Mouse (Mus musculus) adrenal gland, adult 18-20 months (tissue): ENCODE measurements around the gene Fam240b. TPM values are rescaled to one million over a fixed set of nuclear protein-coding genes. Genes with fewer than 3 reads are reported as not detected.

Experiments
- DNase-seq, 2 experiments: peaks; one replicate each; pipeline ENCODE4 v3.0.0; 2021 to 2022; ENCODE audit warnings: low spot score in 2 of 2
- total RNA-seq, 2 experiments: library from RNA; stranded (reverse); gene quantifications; 1 replicate in 1 of 2; 2 replicates in 1 of 2; pipeline ENCODE4 v1.2.3; 2021

The Fam240b gene
- total RNA-seq, 2 experiments from 2014 or later: not detected

DNA sequence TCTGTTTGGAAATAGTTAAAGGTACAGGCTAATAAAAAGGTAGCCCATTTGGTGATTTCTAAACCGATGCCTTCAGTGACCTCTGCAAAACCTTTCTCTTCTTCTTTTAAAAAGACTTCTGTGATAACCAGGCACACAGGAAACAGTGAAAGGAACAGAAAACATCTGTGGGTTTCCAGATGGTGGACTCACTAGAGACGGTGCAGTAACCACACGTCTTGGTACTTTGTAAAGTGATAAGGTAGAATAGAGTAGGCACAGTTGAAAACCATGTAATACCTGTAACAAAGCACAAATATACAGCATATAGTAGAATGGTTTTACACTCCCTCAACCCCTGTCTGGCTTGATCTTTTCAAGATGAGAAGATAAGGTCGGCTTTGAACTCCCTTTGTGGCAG is 57.0 kb downstream of the Fam240b start:
- DNase-seq: no peak

DNA sequence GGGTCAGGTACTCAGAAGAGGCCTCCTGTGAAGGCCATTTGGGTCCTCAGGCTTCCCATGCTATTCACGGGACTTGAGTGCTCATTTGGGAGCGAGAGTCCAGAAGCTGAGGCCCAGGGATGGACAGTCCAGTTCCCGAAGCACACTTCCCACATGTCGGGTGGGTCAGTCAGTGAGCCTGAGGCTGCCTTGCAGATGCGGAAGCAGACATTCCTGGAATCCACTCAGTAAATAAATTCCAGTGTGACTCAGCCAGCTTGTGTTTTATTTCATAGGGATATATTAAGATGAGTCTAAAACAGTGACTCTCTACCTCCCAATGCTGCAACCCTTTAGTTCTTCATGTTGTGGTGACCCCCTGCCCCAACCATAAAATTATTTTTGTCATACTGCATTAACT is 58.1 kb downstream of the Fam240b start:
- DNase-seq: no peak

DNA sequence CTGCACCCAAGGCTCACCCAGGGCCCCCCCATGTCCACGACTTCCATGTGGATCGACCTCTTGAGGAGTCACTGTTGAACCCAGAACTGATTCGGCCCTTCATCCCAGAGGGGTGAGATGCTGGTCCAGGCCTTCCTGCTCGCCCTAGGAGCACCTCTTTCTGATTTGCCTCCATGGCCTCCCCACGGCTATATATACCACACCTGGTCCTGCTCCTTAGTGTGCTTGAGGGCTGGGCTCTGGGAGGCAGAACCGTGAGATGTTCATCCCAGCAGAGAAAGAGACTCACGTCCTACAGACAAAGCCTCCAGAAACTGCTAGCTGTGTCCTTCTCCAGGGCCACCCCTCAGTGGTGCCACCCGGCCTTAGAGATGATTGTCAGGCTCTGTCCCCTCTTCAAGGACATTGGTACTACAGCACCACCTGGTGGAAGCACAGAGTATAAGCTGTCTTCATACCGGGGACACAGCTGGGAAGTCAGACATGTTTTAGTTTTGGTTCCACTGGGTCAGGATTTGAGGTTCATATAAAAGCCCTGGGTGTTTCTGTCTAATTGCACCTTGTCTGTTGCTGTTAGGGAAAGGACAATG is 58.6 kb downstream of the Fam240b start:
- DNase-seq: peak; percentile 57 to 60

DNA sequence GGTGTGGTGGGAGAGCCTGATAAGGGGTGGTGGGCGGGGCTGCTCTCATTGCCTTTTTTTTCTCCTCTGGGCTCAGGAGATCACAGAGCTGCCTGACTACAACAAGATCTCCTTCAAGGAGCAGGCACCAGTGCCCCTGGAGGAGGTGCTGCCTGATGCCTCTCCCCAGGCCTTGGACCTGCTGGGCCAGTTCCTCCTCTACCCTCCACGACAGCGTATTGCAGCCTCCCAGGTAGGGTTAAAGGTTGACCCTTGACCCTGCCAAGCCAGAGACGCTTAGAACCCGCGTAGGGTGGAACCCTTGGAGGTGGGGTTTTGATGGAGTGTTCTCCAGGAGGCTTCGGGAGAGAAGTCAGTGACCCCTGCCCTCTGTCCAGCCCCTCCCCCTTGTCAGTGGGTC is 59.8 kb downstream of the Fam240b start:
- DNase-seq: no peak

DNA sequence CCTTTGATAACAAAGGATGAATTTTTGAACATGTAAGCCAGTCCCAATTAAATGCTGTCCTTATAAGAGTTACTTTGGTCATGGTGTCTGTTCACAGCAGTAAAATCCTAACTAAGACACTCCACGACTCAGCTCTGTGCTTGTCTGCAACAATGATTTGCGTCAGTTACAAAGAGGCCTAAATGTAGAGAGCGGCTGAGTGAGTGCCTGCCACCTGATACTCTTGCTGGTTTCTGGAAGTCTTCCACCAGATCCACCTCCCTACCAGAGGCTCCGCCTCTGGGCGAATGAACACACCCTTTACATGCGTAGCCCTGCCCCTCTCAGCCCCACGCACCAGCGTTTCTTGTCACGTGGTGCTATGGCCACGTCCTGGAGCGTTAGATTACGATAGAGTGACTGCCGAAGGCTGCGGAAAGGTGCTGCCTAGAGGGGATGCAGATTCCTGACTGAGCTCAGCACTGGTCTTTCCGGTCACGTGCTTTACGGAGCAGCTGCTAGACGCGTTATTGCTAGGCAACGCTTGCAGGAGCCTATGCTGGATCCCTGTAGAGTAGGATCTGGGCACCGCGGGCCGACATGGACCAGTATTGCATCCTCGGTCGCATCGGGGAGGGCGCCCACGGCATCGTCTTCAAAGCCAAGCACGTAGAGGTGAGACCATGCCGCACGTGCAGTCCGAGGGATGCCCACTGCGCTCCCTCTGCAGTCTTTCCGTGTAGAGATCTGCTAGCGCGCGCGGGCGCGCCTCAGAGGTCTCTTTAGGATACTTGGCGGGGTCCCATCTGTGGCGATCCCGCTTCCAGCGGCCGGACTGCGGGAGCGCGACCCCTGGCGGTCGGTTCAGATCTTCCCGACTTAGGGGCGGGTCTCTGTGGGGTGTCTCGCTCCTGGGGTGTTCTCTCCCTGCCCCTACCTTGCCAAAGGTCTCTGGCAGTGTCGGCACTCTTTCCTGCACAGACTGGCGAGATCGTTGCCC is 65.3 kb downstream of the Fam240b start, which contains the start of gene Cdk20:
TSS of gene Cdk20 (plus strand) at position 298 of the 979 bp plus-strand sequence.
- DNase-seq: peak; percentile 74

Other genes starting within 250 kb of the Fam240b start
- 10 to 100 TPM; 11.3 to 12.6 TPM for gene Cdc14b, start 222.5 kb downstream of the Fam240b start, total RNA-seq
- 10 to 100 TPM; 40.6 to 45.6 TPM for gene Aaed1, start 185.1 kb downstream of the Fam240b start, total RNA-seq
- 100 to 1,000 TPM; 216 to 657 TPM for gene Ctsl, start 126.9 kb downstream of the Fam240b start, total RNA-seq
- gene Cdk20, start 65.5 kb downstream of the Fam240b start, total RNA-seq: 1 to 10 TPM; 3.2 to 4.4 TPM